Mouse (Mus musculus) ES-E14 (cell line): ENCODE data around the gene Slc13a3.

Source experiments
- CHD2 ChIP-seq: IDR thresholded peaks from 2 replicates; pipeline ENCODE4 v1.6.1; 2014; ENCODE audit warnings: mild to moderate bottlenecking, low read depth, low read length, inconsistent platforms
- HCFC1 ChIP-seq: IDR thresholded peaks from 2 replicates; pipeline ENCODE4 v1.6.1; 2012; ENCODE audit warnings: low read length, inconsistent platforms, borderline replicate concordance; ENCODE audit not compliant: insufficient read depth
- MAFK ChIP-seq: IDR thresholded peaks from 2 replicates; pipeline ENCODE4 v1.6.1; 2014; ENCODE audit warnings: mild to moderate bottlenecking, low read depth, low read length, inconsistent platforms; ENCODE audit not compliant: insufficient read depth
- ZNF384 ChIP-seq: IDR thresholded peaks from 2 replicates; pipeline ENCODE4 v1.6.1; 2012; ENCODE audit warnings: low read depth, low read length, inconsistent platforms

GRCm38 (mm10) chr2:165482003-165482402, 9.0 kb upstream of the Slc13a3 start:
- TF ChIP-seq MAFK (no peak), ZNF384 (no peak), CHD2 (no peak), HCFC1 (no peak)
